Mouse (Mus musculus): Measurements from ENCODE around the gene Usp47. TPM values are rescaled to one million over a fixed set of nuclear protein-coding genes. Genes with fewer than 3 reads are reported as not detected.
"Not testable (repeated sequence)": the region's sequence is repeated elsewhere in the genome, so short reads cannot be mapped to it uniquely, and the experiment has no call there.

Usp47 gene
- total and polyA plus RNA-seq, 3 experiments = 37.3 to 122 (median 47.8) TPM

GRCm38 (mm10) chr7:112094923-112095322, 71.6 kb downstream of the Usp47 start:
- H3K4me1 ChIP-seq (ENCODE audit: control insufficient read depth in 1 of 2, insufficient read depth in 2 of 2, low read length in 2 of 2); H3K9me3 ChIP-seq (replicated peaks; ENCODE audit: insufficient read depth, low read length); H3K4me3 ChIP-seq (ENCODE audit: control insufficient read depth in 1 of 2, insufficient read depth in 1 of 2, low read depth in 2 of 2, low read length in 2 of 2); H3K79me2 ChIP-seq (ENCODE audit: control insufficient read depth, insufficient read depth, low read length, poor library complexity); H3K9ac ChIP-seq (ENCODE audit: control insufficient read depth, low read depth, low read length, poor library complexity, severe bottlenecking); H3K27me3 ChIP-seq (ENCODE audit: control insufficient read depth in 1 of 2, insufficient read depth in 2 of 2, low read length in 2 of 2): not testable (repeated sequence)
- peaks cover 9 to 30% of the 10 kb centered on the region in 2 experiments for H3K36me3 ChIP-seq (ENCODE audit: control insufficient read depth in 1 of 2, insufficient read depth in 2 of 2, low read length in 2 of 2)
- TF ChIP-seq SIN3A (IDR thresholded peaks at IDR 0.05; ENCODE audit: low read length) (peak; percentile 73), GABPA (IDR thresholded peaks at IDR 0.05; ENCODE audit: low read depth, low read length) (peak; percentile 54; the same call in 1 of the 2 replicates), MYB (IDR thresholded peaks at IDR 0.05; ENCODE audit: low read depth, low read length) (peak; percentile 33; the same call in 1 of the 2 replicates), BHLHE40 (IDR thresholded peaks at IDR 0.05; ENCODE audit: borderline replicate concordance, low read depth, low read length) (peak; percentile 68; the same call in 1 of the 2 replicates), EP300 (IDR thresholded peaks at IDR 0.05; ENCODE audit: low read depth in 1 of 2, low read length in 2 of 2) (peak; percentile 68 to 75), TCF12 (IDR thresholded peaks at IDR 0.05; ENCODE audit: low read depth, low read length) (0 out of 2 replicates have a peak, but pooled peaks have one; percentile 29), MXI1 (IDR thresholded peaks at IDR 0.05; ENCODE audit: low read depth, low read length) (peak; percentile 79; the same call in 1 of the 2 replicates), MAX (IDR thresholded peaks at IDR 0.05; ENCODE audit: low read length) (peak; percentile 71), ETS1 (IDR thresholded peaks at IDR 0.05; ENCODE audit: low read depth, low read length) (peak; percentile 95), USF1 (IDR thresholded peaks at IDR 0.05; ENCODE audit: low read depth, low read length) (0 out of 2 replicates have a peak, but pooled peaks have one; percentile 11), MYC (IDR thresholded peaks at IDR 0.05; ENCODE audit: low read depth, low read length) (peak; percentile 83)
- peak; percentile 70 for DNase-seq (ENCODE audit: low read depth, low spot score)
- peak overlapping the region; percentile 65 for H3K27ac ChIP-seq (ENCODE audit: control insufficient read depth, low read depth, low read length)

DNA sequence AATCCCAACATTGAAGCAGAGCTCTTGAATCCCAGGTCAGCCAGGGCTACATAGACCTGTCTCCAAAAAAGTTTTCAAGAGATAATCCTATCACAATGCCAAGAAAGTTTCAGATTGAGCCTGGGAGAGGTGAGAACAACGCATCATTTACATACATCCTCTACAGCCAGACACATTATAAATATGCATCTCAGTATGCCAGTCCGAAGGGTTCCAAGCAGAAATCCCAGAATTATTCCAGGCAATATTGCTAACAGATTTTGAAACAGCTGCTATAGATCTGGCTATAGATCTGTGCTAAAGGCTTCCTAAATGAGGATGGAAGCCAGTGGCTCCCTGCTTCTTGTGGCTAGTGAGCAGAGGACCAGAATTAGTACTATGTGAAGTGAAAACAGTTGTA, 77.6 kb downstream of the Usp47 start:
- DNase-seq (ENCODE audit: low read depth, low spot score) = no peak
- Histone ChIP-seq H3K36me3 (ENCODE audit: control insufficient read depth in 1 of 2, insufficient read depth in 2 of 2, low read length in 2 of 2) (peaks cover 6 to 27% of the 10 kb centered on the region in 2 experiments), H3K27me3 (ENCODE audit: control insufficient read depth in 1 of 2, insufficient read depth in 2 of 2, low read length in 2 of 2) (no peaks in the 10 kb centered on the region), H3K9me3 (replicated peaks; ENCODE audit: insufficient read depth, low read length) (no peaks in the 10 kb centered on the region), H3K4me3 (ENCODE audit: control insufficient read depth in 1 of 2, insufficient read depth in 1 of 2, low read depth in 2 of 2, low read length in 2 of 2) (no peak overlapping the region), H3K4me1 (ENCODE audit: control insufficient read depth in 1 of 2, insufficient read depth in 2 of 2, low read length in 2 of 2) (0 out of 4 replicates have a peak, but pooled peaks cover 0 to 2% of the 10 kb centered on the region in 2 experiments), H3K79me2 (ENCODE audit: control insufficient read depth, insufficient read depth, low read length, poor library complexity) (no peaks in the 10 kb centered on the region; the same call in 1 of the 2 replicates), H3K9ac (ENCODE audit: control insufficient read depth, low read depth, low read length, poor library complexity, severe bottlenecking) (no peak overlapping the region), H3K27ac (ENCODE audit: control insufficient read depth, low read depth, low read length) (no peak overlapping the region)
- TF ChIP-seq POLR2AphosphoS2 (IDR thresholded peaks at IDR 0.05; ENCODE audit: low read length) (no peak), UBTF (IDR thresholded peaks at IDR 0.05; ENCODE audit: borderline replicate concordance, insufficient read depth, low read depth, low read length) (no peak), EP300 (IDR thresholded peaks at IDR 0.05; ENCODE audit: low read depth in 1 of 2, low read length in 2 of 2) (no peak), ETS1 (IDR thresholded peaks at IDR 0.05; ENCODE audit: low read depth, low read length) (no peak), MAX (IDR thresholded peaks at IDR 0.05; ENCODE audit: low read length) (no peak), GATA1 (IDR thresholded peaks at IDR 0.05; ENCODE audit: low read depth, low read length) (no peak), SMC3 (IDR thresholded peaks at IDR 0.05; ENCODE audit: low read depth, low read length) (no peak), NELFE (IDR thresholded peaks at IDR 0.05; ENCODE audit: low read depth, low read length) (no peak), POLR2A (IDR thresholded peaks at IDR 0.05; ENCODE audit: control insufficient read depth in 1 of 2, insufficient read depth in 1 of 2, low read depth in 1 of 2, low read length in 2 of 2, poor library complexity in 1 of 2) (no peak), MYB (IDR thresholded peaks at IDR 0.05; ENCODE audit: low read depth, low read length) (no peak), CHD2 (IDR thresholded peaks at IDR 0.05; ENCODE audit: low read length) (no peak)

All from MEL (cell line).